Mouse (Mus musculus) MEL (cell line): Measurements from ENCODE around the gene Gm20388.

Source experiments
- EP300 ChIP-seq, 2 experiments: IDR thresholded peaks; 2 replicates each; pipeline ENCODE4 v1.6.1; 2011; ENCODE audit warnings: improper control_type of control experiment in 2 of 2, low read length in 2 of 2, low read depth in 1 of 2, mild to moderate bottlenecking in 1 of 2
- POLR2A ChIP-seq, 2 experiments: IDR thresholded peaks; 2 replicates each; pipeline ENCODE4 v1.6.1; 2011 to 2012; ENCODE audit warnings: low read length in 2 of 2, mild to moderate bottlenecking in 2 of 2, control low read depth in 1 of 2, improper control_type of control experiment in 1 of 2, low read depth in 1 of 2, moderate library complexity in 1 of 2; ENCODE audit not compliant: control insufficient read depth in 1 of 2, insufficient read depth in 1 of 2, poor library complexity in 1 of 2
- ZNF384 ChIP-seq: IDR thresholded peaks from 2 replicates; pipeline ENCODE4 v1.6.1; 2012; ENCODE audit warnings: low read depth, mild to moderate bottlenecking, inconsistent platforms, low read length, improper control_type of control experiment

- no peak for TF ChIP-seq ZNF384
- TF ChIP-seq EP300 (IDR thresholded peaks at IDR 0.05; ENCODE audit: low read depth in 1 of 2, low read length in 2 of 2) = no peak
- no peak for TF ChIP-seq POLR2A (IDR thresholded peaks at IDR 0.05; ENCODE audit: control insufficient read depth in 1 of 2, insufficient read depth in 1 of 2, low read depth in 1 of 2, low read length in 2 of 2, poor library complexity in 1 of 2)
Observed at GRCm38 (mm10) chr8:123860386-123860785, 3949.7 kb downstream of the Gm20388 start.
